Mouse (Mus musculus): ENCODE measurements around the gene Cbx1.
"Not testable (repeated sequence)": the region's sequence is repeated elsewhere in the genome, so short reads cannot be mapped to it uniquely, and the experiment has no call there.

The Cbx1 gene

GRCm38 (mm10) chr11:96839428-96839827 lies 50.5 kb downstream of the Cbx1 start:
- no peak for DNase-seq (ENCODE audit: low spot score)

DNA sequence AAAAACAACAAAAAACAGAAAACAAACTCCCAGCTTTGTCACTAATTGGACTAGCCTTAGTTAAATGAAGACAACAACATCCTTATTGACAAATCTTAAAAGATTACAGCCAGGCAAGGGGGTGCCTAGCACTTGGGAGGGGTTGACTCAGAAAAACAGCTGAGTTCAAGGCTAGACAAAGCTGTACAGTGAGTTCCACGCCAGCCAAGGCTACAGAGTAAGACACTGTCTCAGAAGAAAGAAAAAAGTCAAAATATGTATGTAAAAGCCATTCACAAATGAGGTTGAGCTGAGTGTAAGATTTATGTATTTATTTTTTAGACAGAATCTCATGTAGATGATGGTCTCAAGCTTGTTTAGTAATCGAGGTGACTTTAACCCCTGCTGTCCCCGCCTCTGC lies 51.0 kb downstream of the Cbx1 start:
- DNase-seq (ENCODE audit: low spot score): no peak

DNA sequence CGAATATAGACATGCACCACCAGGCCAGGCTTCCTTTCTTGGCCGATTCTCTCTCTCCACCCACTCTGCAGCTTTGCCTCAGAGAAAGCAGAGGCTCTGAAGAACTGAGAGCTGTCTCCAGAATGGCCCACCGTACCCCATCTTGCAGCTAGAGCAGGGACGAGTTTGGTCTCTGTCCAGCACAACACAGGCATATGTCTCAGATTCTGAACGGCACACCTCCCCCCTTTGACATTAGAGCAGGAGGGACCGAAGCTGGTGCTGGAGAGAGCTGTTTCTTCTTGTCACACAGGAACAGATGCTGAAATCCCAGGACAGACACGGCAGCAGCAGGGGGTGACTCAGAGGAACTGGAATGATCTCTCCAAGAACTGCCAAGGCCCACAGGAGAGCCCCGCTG lies 51.4 kb downstream of the Cbx1 start:
- no peak for DNase-seq (ENCODE audit: low spot score)

DNA sequence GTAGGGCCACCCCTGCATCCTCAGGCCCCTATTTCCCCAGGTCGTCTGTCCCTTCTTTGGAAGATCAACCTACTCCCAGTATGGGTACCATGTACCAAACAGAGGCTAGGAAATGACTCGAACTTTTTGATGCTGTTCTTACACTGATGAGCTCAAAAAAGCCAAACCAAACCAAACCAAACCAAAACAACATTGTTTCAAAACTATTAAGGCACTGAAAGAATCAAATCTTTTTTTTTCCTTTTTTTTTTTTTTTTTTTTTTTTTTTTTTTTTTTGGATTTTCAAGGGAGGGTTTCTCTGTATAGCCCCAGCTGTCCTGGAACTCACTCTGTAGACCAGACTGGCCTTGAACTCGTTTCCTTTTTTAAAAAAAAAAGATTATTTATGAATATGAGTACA lies 54.7 kb downstream of the Cbx1 start:
- DNase-seq (ENCODE audit: low spot score): no peak

DNA sequence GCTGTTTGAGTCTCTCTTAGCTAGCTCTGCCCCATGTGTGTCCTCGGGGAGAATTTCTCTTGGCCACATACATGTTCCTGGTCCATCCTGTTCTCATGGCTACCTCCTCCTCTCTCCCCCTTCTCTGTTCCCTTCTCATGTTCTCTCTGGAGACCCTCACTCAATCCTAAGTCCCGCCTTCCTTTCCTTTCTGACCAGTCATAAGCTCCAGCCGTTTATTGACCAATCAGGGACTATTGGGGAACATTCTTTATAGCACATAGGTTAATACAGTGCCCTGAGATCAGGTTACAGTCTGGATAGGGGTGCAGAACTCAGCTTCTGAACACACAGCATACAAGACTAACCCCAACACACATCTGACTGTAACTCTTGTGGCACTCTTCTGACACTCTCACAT lies 58.3 kb downstream of the Cbx1 start:
- DNase-seq (ENCODE audit: low spot score): no peak

- DNase-seq (ENCODE audit: low spot score): no peak
Measured at GRCm38 (mm10) chr11:96848694-96849093, 59.8 kb downstream of the Cbx1 start.

GRCm38 (mm10) chr11:96849145-96849544 lies 60.2 kb downstream of the Cbx1 start:
- not testable (repeated sequence) for DNase-seq (ENCODE audit: low spot score)

DNA sequence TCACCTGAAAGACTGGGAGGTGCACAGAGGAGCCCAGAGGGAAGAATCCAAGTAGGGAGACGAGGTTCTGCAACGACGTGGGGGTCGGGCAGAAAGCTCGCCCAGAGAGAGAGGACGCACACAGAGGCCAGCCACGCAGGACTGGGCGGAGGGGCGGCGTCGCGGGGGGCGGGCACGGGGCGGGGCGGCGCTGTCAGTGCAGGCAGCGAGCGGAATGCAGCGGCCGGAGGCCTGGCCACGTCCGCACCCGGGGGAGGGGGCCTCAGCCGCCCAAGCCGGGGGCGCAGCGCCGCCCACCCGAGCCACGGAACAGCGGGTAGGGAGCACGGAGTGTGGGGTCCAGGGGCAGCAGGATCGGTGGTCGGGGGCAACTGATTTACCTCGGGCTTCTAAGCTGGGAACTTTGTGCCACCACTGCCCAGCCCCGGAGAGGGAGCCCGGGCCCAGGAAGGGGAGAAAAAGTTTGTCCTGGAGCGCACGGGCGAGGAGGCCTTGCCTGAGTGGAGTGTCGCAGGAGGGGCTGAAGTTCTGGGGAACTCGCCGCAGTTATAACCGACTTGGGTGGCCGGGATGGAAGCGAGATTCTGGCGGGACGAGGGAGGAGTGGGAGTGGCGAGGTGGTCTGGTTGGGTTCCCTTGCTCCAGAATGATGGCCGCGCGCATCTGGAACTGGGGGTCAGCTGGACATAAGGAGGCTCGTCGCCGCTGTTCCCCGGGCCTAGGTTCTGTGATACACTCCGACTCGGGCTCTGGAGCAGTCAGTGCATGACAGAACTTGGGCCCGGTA lies 60.9 kb downstream of the Cbx1 start, which contains the start of gene Copz2:
Gene Copz2 (plus strand): TSS at position 190 of the 787 bp plus-strand sequence.
- no peak for DNase-seq (ENCODE audit: low spot score)

GRCm38 (mm10) chr11:96857446-96857845 lies 68.5 kb downstream of the Cbx1 start:
- DNase-seq (ENCODE audit: low spot score): no peak
